Mouse (Mus musculus): ENCODE measurements around the gene Mgp.

- TF ChIP-seq CTCF (IDR thresholded peaks at IDR 0.05; ENCODE audit: borderline replicate concordance, insufficient read depth, low read depth, low read length) (no peak), POLR2A (IDR thresholded peaks at IDR 0.05; ENCODE audit: borderline replicate concordance, insufficient read depth, low read length) (no peak)
These were observed 50.6 kb downstream of the Mgp start for GRCm38 (mm10) chr6:136824987-136825386.

All from cerebellum, adult 2 months (tissue).